Mouse (Mus musculus) hematopoietic multipotent progenitor cell, adult 10-12 weeks (in vitro differentiated cells): ENCODE measurements around the gene Rev1. TPM values are rescaled to one million over a fixed set of nuclear protein-coding genes. Genes with fewer than 3 reads are reported as not detected.

Experiments
- polyA plus RNA-seq: library from polyadenylated mRNA; stranded (reverse); fragments of >175 nt; gene quantifications from 2 replicates; pipeline ENCODE4 v1.2.3, GENCODE M21; 2012; ENCODE audit warnings: low replicate concordance

Gene Rev1
- 6.3 and 9.0 TPM in 2 replicates for polyA plus RNA-seq

GRCm38 (mm10) chr1:38129501-38130267, at the start of gene Rev1:
Gene Rev1 (minus strand): TSS chr1:38129801.

Other genes starting within 250 kb of the Rev1 start
- 1.6 and 5.1 TPM in 2 replicates for gene Mitd1, start 239.4 kb downstream of the Rev1 start, polyA plus RNA-seq
- 5.9 and 27.6 TPM in 2 replicates for gene Mrpl30, start 239.3 kb downstream of the Rev1 start, polyA plus RNA-seq
- not detected in 2 replicates for gene Lyg2, start 213.3 kb downstream of the Rev1 start, polyA plus RNA-seq
- gene Lyg1, start 172.0 kb downstream of the Rev1 start, polyA plus RNA-seq, result not detected in 2 replicates
- 1.3 and 4.9 TPM in 2 replicates for gene Txndc9, start 131.9 kb downstream of the Rev1 start, polyA plus RNA-seq
- gene Eif5b, start 131.8 kb downstream of the Rev1 start, polyA plus RNA-seq, result 22.5 and 26.8 TPM in 2 replicates